Mouse (Mus musculus): Measurements from ENCODE around the gene Hlx. TPM values are rescaled to one million over a fixed set of nuclear protein-coding genes. Genes with fewer than 3 reads are reported as not detected.

The Hlx gene
- total RNA-seq, 2 experiments from 2014 or later: 13.7 to 20.6 TPM

DNA sequence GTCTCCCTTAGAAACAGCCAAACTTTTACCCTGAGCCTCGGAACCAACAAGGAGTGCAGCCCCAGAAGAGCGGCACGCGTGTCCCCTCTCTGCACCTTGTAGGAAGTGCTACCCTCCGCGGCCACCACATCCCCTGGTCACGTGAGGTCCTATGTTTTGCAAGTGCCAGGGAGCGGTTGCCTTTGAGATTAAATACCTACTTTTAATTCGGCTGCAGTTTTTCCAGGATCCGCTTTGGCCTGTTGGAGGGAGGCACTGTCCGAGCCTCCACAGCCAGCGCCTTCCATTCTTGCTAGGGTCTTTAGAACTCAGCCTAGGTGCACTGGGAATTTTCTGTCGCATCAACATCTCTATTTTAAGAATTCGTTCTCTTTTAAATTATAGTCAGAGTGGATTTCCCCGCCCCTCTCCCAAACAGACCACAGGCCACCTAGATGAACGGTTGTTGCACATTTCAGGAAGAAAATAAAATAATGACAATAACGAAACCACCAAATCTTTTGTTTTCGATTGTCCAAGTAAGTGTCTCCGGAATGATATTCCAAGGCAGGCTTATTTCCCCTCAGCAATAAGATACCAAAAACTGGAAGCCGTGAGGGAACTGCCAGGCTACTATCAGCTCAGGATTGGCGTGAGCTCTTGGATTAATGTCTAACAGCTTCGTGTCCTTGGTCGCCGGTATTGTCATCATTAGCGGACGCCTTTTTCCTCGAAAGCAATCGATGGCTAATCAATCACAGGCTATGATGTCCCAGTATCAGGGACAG is 1.1 kb upstream of the Hlx start:
- no peak for DNase-seq

DNA sequence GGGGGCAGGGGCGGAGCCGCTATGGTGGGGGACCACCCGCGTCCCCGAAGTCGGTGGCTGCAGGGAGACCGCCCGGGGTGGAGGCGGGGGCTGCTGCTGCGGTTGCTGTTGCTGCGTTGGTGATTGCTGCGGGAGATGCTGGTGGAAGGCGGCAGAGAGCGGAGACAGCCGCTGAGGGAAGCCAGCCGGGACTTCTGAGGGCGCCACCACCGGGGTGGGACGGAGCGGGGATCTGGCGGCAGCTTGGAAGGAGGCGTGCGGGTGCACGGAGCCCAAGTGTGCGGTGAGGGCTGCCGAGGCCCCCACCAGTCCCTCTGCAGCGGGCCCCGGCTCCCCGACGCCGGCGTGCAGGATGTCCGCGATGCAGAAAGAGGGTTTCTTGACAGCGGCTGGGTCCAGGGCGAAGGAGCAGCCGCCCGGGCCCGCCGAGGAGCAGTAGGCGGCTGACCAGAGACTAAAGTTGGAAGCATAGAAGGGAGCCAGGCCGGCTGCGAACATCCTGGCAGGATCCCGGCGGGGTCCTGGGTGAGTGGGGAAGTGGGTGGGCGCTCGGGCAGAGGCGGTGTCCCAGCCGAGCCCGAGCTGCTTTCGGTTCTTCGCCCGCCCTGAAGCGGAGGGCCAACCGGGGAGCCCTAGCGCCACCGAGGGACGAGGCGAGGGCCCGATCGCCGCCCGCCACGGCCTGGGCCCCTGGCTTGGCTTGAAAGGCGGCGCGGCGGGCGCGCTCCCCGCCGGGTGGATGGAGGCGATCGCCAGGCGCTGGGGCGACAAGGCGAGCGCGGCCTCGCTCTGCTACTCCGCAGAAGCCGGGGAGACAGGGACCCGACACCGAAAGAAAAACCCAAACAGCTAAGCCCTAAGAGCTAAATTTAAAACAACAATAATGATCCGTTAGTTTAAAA is 524 bp downstream of the Hlx start:
- DNase-seq: peak; percentile 64

DNA sequence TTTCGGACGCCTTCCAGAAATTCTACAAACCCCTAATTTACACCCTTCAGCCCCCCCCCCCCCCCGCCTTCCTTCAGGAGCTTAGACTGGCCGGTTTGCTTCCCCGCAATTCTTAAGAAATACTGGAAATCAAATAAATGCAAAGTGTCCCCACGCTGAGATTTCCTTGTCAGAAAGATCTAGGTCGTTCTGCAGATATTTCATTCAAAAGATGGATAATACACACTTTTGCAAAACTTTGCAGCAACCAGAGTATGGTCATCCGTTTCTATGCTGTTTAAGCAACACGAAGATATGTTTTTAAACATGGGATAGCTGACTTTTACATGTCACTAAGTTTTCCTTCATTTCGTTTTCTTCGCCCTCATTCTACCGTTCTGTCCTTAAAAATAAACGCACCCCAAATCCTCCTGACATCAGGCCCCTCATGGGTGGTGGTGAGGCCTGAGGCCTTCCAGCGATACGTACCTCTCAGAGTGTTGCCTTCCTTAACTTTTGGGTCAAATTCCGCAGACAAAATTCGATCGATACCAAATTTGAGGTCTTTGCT is 1.3 kb downstream of the Hlx start:
- DNase-seq: no peak

GRCm38 (mm10) chr1:184730453-184731013 is 1.9 kb downstream of the Hlx start:
- no peak for DNase-seq

DNA sequence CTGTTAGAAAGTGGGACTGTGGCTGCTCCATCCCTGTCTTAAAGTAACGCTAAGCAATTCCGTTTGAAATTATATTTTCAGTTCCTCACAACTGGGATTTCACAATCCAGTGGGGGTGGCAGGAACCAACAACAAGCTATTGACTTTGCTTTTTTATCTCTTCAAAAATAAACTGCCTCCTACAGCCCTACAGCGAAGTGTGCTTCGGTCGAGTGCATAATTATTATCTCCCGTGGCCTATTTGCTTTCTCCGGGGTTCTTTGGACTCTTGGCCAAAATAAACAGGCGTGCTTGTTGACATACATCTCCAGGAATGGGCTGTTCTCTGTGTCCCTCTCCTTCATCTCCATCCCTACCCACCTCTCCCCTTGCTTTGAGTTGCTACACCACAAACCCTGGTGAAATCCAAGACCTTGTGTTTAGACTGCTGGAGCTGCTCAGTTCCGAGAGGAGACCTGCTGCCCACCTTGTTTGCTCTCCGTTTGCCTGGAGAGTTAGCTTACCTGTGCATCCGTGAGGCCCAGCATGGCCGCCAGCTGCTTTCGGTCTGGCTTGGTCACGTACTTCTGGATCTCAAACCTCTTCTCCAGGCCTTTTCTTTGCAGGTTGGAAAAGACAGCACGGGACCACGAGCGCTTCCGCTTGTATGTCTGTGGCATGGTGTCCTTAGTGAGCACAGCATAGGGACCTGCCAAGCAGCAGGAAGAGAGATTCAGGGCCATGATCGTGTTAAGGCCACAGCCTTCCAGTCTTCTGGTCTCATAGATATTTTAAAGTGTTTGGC is 2.9 kb downstream of the Hlx start:
- no peak for DNase-seq

- no peak for DNase-seq
Measured at GRCm38 (mm10) chr1:184728561-184729115, 3.8 kb downstream of the Hlx start.

DNA sequence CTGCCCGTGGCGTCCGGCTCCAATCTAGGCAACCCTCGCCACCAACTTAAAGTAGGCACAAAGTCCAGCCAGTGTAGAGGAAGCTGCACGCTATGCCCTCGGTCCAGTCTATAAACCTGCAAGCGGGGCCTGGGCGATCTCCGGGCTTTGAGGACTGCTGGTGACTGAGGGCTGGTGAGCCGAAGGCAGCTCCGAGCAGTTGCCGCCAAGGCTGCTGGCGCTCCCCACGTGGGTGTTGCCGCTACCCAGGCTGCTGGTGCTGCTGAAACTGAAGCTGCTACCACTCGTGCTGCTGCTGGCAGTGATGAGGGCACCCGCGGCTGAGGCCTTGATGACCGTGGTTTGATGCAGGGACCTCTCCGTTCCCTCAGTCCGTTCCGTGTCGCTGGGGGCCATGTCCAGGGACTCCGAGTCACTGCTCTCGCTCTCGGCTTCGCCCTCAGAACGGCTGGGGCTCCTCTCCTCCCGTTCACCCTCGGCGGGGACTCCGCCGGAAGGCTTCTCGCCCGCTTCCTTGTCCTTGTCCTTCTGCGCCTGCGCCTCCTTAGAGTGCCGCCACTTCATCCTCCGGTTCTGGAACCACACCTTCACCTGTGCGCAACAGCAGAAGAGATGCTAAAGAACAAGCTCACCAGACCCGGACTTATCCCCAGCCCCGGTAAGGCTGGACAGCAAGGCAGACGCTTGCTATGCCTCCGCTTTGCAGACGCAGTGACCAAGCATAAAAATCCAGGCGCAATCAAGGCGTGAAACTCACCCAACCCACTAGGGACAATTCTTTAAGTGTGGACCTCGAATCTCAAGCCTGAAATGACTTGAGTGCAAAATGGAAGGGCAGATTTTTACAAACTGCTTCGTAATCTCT is 4.8 kb downstream of the Hlx start:
- no peak for DNase-seq

DNA sequence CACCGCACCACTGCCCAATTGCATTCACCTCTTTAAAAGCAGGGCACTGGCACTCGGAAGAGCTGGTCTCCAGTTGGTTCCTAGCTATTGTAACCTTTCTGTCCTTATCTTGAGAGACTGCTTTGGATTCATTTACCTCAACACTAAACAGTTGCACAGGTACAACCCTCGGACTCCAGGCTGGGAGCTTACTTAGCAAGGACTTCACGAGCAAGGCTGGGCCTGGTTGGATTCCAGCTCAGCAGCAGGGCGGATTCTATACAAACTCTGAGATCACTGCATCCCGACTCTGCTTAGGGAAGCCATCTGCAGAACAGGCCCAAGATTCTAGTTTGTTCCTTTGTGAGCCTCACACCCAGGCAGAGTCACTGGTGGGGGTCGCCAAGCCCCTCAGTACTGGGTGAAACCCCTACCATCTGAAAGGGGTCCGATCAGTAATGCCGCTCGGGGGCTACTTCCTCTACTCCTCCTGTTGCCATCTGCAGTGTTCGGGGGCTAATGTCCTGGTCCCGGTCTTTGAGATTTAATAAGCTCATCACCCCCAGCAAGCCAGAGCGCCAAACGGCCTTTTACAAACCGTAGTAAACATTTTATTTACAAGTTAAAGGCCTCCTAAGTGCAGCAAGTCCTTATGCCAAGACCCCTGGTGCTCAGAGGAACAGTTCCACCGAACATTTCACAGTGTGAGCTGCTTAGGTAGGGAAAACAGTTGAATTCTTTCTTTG is 5.7 kb downstream of the Hlx start:
- no peak for DNase-seq

- no peak for DNase-seq
Measured at GRCm38 (mm10) chr1:184725318-184725790, 7.1 kb downstream of the Hlx start.

GRCm38 (mm10) chr1:184724551-184725317 is 7.7 kb downstream of the Hlx start:
- DNase-seq: no peak

GRCm38 (mm10) chr1:184723899-184724298 is 8.5 kb downstream of the Hlx start:
- DNase-seq: no peak

GRCm38 (mm10) chr1:184721121-184721520 is 11.3 kb downstream of the Hlx start:
- no peak for DNase-seq

- DNase-seq: no peak
Measured at GRCm38 (mm10) chr1:184720162-184721025, 12.0 kb downstream of the Hlx start.

- no peak for DNase-seq
Measured at GRCm38 (mm10) chr1:184718261-184719120, 13.9 kb downstream of the Hlx start.

DNA sequence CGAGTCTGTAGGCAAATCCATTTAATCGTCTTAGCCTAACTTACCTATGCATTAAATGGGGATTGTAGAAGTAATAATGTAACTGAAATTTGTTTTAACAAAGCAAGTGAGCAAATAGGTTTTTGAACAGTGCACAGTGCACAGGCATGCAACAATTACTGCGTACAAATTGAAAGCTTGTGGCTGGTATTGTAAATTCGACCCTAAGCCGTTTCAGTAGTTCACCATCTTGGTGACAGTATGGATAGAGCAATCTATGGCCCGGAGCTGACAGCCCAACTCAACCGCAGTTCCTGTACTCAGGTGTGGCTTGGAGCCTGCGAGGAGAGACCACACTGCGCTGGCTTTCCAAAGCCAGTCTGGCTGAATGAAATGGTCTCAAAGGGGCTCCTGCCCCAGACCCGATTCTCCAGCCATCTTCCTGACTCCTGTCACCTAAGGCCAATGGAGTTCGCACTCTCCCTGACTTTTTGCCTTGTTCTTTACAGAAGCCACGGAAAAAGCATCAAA is 14.7 kb downstream of the Hlx start:
- no peak for DNase-seq

- no peak for DNase-seq
Measured at GRCm38 (mm10) chr1:184717016-184717568, 15.3 kb downstream of the Hlx start.

GRCm38 (mm10) chr1:184716117-184716516 is 16.3 kb downstream of the Hlx start:
- no peak for DNase-seq

Data from heart, postnatal 4 days (tissue).